Mouse (Mus musculus): ENCODE results near the gene Cyb5d1. TPM values are rescaled to one million over a fixed set of nuclear protein-coding genes. Genes with fewer than 3 reads are reported as not detected.

Cyb5d1 gene
- polyA plus RNA-seq, 2 experiments, result 22.3 to 32.7 TPM

GRCm38 (mm10) chr11:69365722-69366121 is 29.7 kb downstream of the Cyb5d1 start:
- H3K4me2 ChIP-seq (replicated peaks; ENCODE audit: low read depth, low read length, severe bottlenecking), result peak overlapping the region; percentile 94
- peak overlapping the region; percentile 61 for H3K9ac ChIP-seq (ENCODE audit: low read depth, low read length, severe bottlenecking)
- DNase-seq (ENCODE audit: low spot score), result peak; percentile 15
- no peaks in the 10 kb centered on the region for H3K27me3 ChIP-seq (ENCODE audit: control insufficient read depth, insufficient read depth, low read length)
- ATAC-seq (ENCODE audit: low FRiP score, low read depth), result no peak
- H3K36me3 ChIP-seq (ENCODE audit: control insufficient read depth, insufficient read depth, low read length), result peaks cover 38% of the 10 kb centered on the region
- 15% methylated on average over 6 of the region's 6 CpGs for WGBS
- no peak for TF ChIP-seq POLR2A (IDR thresholded peaks at IDR 0.05; ENCODE audit: borderline replicate concordance, extremely low read depth, insufficient read depth, insufficient read length)
- peak overlapping the region; percentile 94 for H3K27ac ChIP-seq (replicated peaks; ENCODE audit: low read depth, low read length)
- H3K4me1 ChIP-seq (ENCODE audit: control insufficient read depth, insufficient read depth, low read length), result peaks cover 35% of the 10 kb centered on the region
- H3K4me3 ChIP-seq (replicated peaks; ENCODE audit: low read length), result peak overlapping the region; percentile 94
- no peaks in the 10 kb centered on the region for H3K9me3 ChIP-seq (ENCODE audit: control insufficient read depth, low read length)

DNA sequence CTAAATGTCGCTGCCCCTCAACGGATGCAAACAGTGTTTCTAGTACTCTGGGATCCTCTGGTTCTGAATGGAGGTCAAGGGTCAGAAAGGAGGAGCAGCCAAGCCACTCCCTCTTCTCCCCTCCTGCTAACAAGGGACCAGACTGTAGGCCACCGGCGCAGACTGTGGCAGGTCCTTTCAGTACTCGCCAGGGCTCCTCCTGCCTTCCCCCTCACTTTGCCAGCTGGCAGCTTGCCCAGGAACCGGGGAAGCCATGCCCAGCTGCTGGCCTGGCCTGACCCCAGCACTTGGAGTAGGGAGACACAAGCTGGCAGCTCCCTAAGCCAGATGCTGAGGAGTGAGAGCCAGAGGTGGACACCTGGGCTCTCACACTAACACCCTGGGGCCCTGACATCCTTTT is 30.5 kb downstream of the Cyb5d1 start:
- H3K36me3 ChIP-seq (ENCODE audit: control insufficient read depth, insufficient read depth, low read length), result peaks cover 46% of the 10 kb centered on the region
- no peak for TF ChIP-seq POLR2A (IDR thresholded peaks at IDR 0.05; ENCODE audit: borderline replicate concordance, extremely low read depth, insufficient read depth, insufficient read length)
- ATAC-seq (ENCODE audit: low FRiP score, low read depth), result peak; percentile 4
- WGBS, result 3% methylated on average over 6 of the region's 6 CpGs
- H3K4me3 ChIP-seq (replicated peaks; ENCODE audit: low read length), result peak overlapping the region; percentile 94
- 0 out of 2 replicates have a peak overlapping the region, but pooled peaks have one; percentile 35 for H3K9ac ChIP-seq (ENCODE audit: low read depth, low read length, severe bottlenecking)
- H3K4me1 ChIP-seq (ENCODE audit: control insufficient read depth, insufficient read depth, low read length), result peaks cover 31% of the 10 kb centered on the region
- peak overlapping the region; percentile 94 for H3K4me2 ChIP-seq (replicated peaks; ENCODE audit: low read depth, low read length, severe bottlenecking)
- H3K27ac ChIP-seq (replicated peaks; ENCODE audit: low read depth, low read length), result peak overlapping the region; percentile 94
- H3K9me3 ChIP-seq (ENCODE audit: control insufficient read depth, low read length), result no peaks in the 10 kb centered on the region
- peak; percentile 84 for DNase-seq (ENCODE audit: low spot score)
- no peaks in the 10 kb centered on the region for H3K27me3 ChIP-seq (ENCODE audit: control insufficient read depth, insufficient read depth, low read length)

DNA sequence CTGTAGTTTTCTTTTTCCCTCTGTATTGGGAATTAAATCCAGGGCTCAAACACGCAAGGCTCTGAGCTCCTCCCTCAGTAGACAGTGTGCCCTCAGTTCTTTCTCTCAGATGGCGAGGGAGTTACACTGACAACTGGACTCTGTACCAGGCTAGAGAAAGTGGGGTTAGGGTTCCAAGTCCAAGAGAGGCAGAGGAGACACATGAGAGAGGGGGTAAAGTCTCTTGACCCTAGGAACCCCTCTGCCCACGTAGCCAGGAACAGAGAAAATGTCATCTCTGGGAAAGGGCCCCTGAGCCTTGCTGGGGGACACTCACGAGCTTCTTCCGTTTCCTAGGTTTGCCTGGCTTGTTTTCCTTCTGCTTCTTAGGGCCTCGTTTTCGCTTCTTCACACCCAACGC is 31.1 kb downstream of the Cyb5d1 start:
- Histone ChIP-seq H3K27me3 (ENCODE audit: control insufficient read depth, insufficient read depth, low read length) (no peaks in the 10 kb centered on the region), H3K9me3 (ENCODE audit: control insufficient read depth, low read length) (no peaks in the 10 kb centered on the region), H3K4me1 (ENCODE audit: control insufficient read depth, insufficient read depth, low read length) (peaks cover 31% of the 10 kb centered on the region), H3K27ac (replicated peaks; ENCODE audit: low read depth, low read length) (peak overlapping the region; percentile 94), H3K4me2 (replicated peaks; ENCODE audit: low read depth, low read length, severe bottlenecking) (peak overlapping the region; percentile 94), H3K36me3 (ENCODE audit: control insufficient read depth, insufficient read depth, low read length) (peaks cover 51% of the 10 kb centered on the region), H3K9ac (ENCODE audit: low read depth, low read length, severe bottlenecking) (no peak overlapping the region), H3K4me3 (replicated peaks; ENCODE audit: low read length) (peak overlapping the region; percentile 94; the same call in 1 of the 2 replicates)
- no peak for TF ChIP-seq POLR2A (IDR thresholded peaks at IDR 0.05; ENCODE audit: borderline replicate concordance, extremely low read depth, insufficient read depth, insufficient read length)
- ATAC-seq (ENCODE audit: low FRiP score, low read depth) (no peak), DNase-seq (ENCODE audit: low spot score) (no peak)
- 48% methylated on average over 8 of the region's 8 CpGs for whole genome bisulfite sequencing

DNA sequence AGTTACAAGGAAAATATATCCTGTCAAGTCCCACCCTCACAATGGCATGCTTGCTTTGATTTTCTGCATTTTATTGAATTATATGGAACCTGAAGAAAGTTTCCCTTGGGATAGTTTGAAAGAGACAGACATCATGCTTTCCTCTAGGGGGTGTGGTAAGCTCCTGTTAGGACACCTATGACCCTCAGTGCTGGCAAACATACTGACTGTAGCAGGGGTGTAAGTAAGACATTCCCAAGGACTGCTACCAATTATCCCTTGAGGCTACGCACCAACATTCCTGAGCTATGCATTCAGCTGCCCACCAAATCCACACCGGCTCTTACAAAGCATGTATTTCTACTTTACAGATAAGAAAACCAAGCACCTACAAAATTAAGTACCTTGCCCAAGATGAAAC is 33.0 kb downstream of the Cyb5d1 start:
- H3K4me3 ChIP-seq (replicated peaks; ENCODE audit: low read length), result no peak overlapping the region
- peak; percentile 48 for DNase-seq (ENCODE audit: low spot score)
- peaks cover 31% of the 10 kb centered on the region for H3K4me1 ChIP-seq (ENCODE audit: control insufficient read depth, insufficient read depth, low read length)
- peaks cover 70% of the 10 kb centered on the region for H3K36me3 ChIP-seq (ENCODE audit: control insufficient read depth, insufficient read depth, low read length)
- no peak overlapping the region for H3K9ac ChIP-seq (ENCODE audit: low read depth, low read length, severe bottlenecking)
- TF ChIP-seq POLR2A (IDR thresholded peaks at IDR 0.05; ENCODE audit: borderline replicate concordance, extremely low read depth, insufficient read depth, insufficient read length), result no peak
- no peaks in the 10 kb centered on the region for H3K27me3 ChIP-seq (ENCODE audit: control insufficient read depth, insufficient read depth, low read length)
- ATAC-seq (ENCODE audit: low FRiP score, low read depth), result no peak
- H3K9me3 ChIP-seq (ENCODE audit: control insufficient read depth, low read length), result no peaks in the 10 kb centered on the region
- H3K27ac ChIP-seq (replicated peaks; ENCODE audit: low read depth, low read length), result no peak overlapping the region
- no peak overlapping the region for H3K4me2 ChIP-seq (replicated peaks; ENCODE audit: low read depth, low read length, severe bottlenecking)
- 41% methylated on average over 2 of the region's 2 CpGs for WGBS

DNA sequence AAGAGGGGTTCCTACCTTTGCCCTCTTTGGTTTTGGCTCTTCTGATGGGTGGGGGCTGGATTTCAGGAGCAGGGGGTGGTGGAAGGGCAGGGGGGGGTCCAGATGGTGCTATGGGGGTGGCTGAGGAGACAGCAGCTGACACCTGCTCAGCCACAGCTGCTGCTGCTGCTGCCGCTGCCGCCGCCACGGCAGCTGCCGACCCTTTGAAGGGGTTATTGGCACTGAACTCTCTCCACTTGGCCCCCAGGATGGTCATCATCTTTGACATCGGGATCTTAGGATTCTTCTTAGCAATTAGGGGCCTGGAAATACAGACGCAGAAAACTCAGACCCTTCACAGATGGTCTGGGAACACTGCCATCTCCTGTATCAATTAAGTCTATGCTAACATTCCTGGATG is 33.4 kb downstream of the Cyb5d1 start:
- Histone ChIP-seq H3K4me1 (ENCODE audit: control insufficient read depth, insufficient read depth, low read length) (peaks cover 31% of the 10 kb centered on the region), H3K27me3 (ENCODE audit: control insufficient read depth, insufficient read depth, low read length) (no peaks in the 10 kb centered on the region), H3K36me3 (ENCODE audit: control insufficient read depth, insufficient read depth, low read length) (peaks cover 75% of the 10 kb centered on the region), H3K9me3 (ENCODE audit: control insufficient read depth, low read length) (no peaks in the 10 kb centered on the region), H3K9ac (ENCODE audit: low read depth, low read length, severe bottlenecking) (no peak overlapping the region), H3K4me3 (replicated peaks; ENCODE audit: low read length) (no peak overlapping the region), H3K4me2 (replicated peaks; ENCODE audit: low read depth, low read length, severe bottlenecking) (no peak overlapping the region), H3K27ac (replicated peaks; ENCODE audit: low read depth, low read length) (no peak overlapping the region)
- no peak for TF ChIP-seq POLR2A (IDR thresholded peaks at IDR 0.05; ENCODE audit: borderline replicate concordance, extremely low read depth, insufficient read depth, insufficient read length)
- DNase-seq (ENCODE audit: low spot score) (no peak), ATAC-seq (ENCODE audit: low FRiP score, low read depth) (no peak)
- 46% methylated on average over 7 of the region's 7 CpGs for WGBS

DNA sequence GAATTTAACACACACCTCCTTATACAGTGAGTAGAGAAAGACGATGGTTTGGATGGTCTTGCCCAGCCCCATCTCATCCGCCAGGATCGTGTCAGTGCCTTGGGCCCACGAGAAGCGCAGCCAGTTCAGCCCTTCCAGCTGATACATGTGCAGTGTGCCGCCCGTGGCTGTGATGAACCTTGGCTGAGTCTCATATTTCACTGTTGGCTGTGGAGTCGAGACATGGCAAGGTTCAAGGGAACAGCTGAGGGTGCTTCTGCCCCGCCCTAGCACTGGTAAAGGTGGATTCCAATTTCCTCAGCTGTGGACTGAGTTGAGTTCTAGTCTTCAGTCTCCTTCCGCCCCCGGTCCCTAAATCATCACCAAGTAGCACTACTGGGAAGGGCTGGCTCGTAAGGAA is 37.7 kb downstream of the Cyb5d1 start:
- Histone ChIP-seq H3K4me2 (replicated peaks; ENCODE audit: low read depth, low read length, severe bottlenecking) (no peak overlapping the region), H3K4me3 (replicated peaks; ENCODE audit: low read length) (no peak overlapping the region), H3K4me1 (ENCODE audit: control insufficient read depth, insufficient read depth, low read length) (peaks cover 3% of the 10 kb centered on the region; the same call in 1 of the 2 replicates), H3K9ac (ENCODE audit: low read depth, low read length, severe bottlenecking) (no peak overlapping the region), H3K27me3 (ENCODE audit: control insufficient read depth, insufficient read depth, low read length) (no peaks in the 10 kb centered on the region), H3K36me3 (ENCODE audit: control insufficient read depth, insufficient read depth, low read length) (peaks cover 100% of the 10 kb centered on the region), H3K9me3 (ENCODE audit: control insufficient read depth, low read length) (no peaks in the 10 kb centered on the region), H3K27ac (replicated peaks; ENCODE audit: low read depth, low read length) (no peak overlapping the region)
- WGBS, result 77% methylated on average over 12 of the region's 12 CpGs
- ATAC-seq (ENCODE audit: low FRiP score, low read depth), result 0 out of 2 replicates have a peak, but pooled peaks have one; percentile 21
- no peak for DNase-seq (ENCODE audit: low spot score)
- no peak for TF ChIP-seq POLR2A (IDR thresholded peaks at IDR 0.05; ENCODE audit: borderline replicate concordance, extremely low read depth, insufficient read depth, insufficient read length)
